In genomic region chr13:29857436-29857835, GRCm38 (mm10) we compare ENCODE assay signal across 8 mouse cellular contexts. TPM values are rescaled to one million over a fixed set of nuclear protein-coding genes. Genes with fewer than 3 reads are reported as not detected.
A peak's percentile ranks its signal among the peaks of the same experiment; 100 is the strongest.
DNase-seq lines count a peak whose midpoint lies in the region; ATAC-seq lines count a peak whose summit lies in the region.

No protein-coding gene starts in this region.

- peak; percentile 88 for ATAC-seq in common myeloid progenitor, adult 5-6 weeks (replicated peaks; ENCODE audit: low read depth, poor library complexity, severe bottlenecking)
- peak; percentile 84 for ATAC-seq in megakaryocyte-erythroid progenitor cell, adult 5-6 weeks (replicated peaks; ENCODE audit: low FRiP score, low TSS enrichment, poor library complexity, severe bottlenecking)

- peak; percentile 45 to 51 for DNase-seq in heart, adult 18-20 months
- DNase-seq in heart, adult 11 months = no peak
- peak; percentile 85 for DNase-seq in ES-CJ7 (ENCODE audit: low read depth, low spot score)
- DNase-seq in heart, postnatal 10 days = peak; percentile 56 to 62
- peak; percentile 53 for DNase-seq in kidney, postnatal 14 days
- no peak for DNase-seq in urinary bladder, postnatal 10 days (ENCODE audit: low spot score)

- intact Hi-C loops in heart, postnatal 10 days (cut with DNase I) = loop anchor here (1.0 to 2.0 kb wide), 2 partner anchors 228 to 403 kb away; no protein-coding TSS in a partner anchor

RNA-seq across cellular contexts. Expression of gene Cdkal1, which starts 2.0 kb away (rescaled TPM):
- 10 to 100 TPM; 25.8 to 32.5 TPM for total RNA-seq in heart, adult 18-20 months (2021)
- total RNA-seq in common myeloid progenitor, adult 5-6 weeks (2017) = 62.7 and 73.0 TPM in 2 replicates
- total RNA-seq in heart, postnatal 10 days (2021) = 10 to 100 TPM; 29.2 to 32.1 TPM
- total RNA-seq in megakaryocyte-erythroid progenitor cell, adult 5-6 weeks (2014; fragmentation: Nextera tagmentation) = 21.4 and 28.9 TPM in 2 replicates
- 18.8 and 56.2 TPM in 2 replicates for total RNA-seq in megakaryocyte-erythroid progenitor cell, adult 5-6 weeks (2017)

Comparison
In these comparisons a context has a peak if more than half of its experiments do, and no peak if none do; other contexts are left out.
1. DNase-seq: peak in heart, adult 18-20 months (2 of 2), ES-CJ7 (single experiment), heart, postnatal 10 days (2 of 2) and kidney, postnatal 14 days (single experiment); none in heart, adult 11 months (single experiment) and urinary bladder, postnatal 10 days (single experiment).